Mouse (Mus musculus) thymus, postnatal 25 days (tissue): ENCODE results near the gene Prmt2.

ENCODE experiments used
- DNase-seq: peaks from one replicate; pipeline ENCODE4 v3.0.0; 2022

Prmt2 gene

GRCm38 (mm10) chr10:76217056-76217455 lies 20.6 kb downstream of the Prmt2 start:
- DNase-seq = no peak

DNA sequence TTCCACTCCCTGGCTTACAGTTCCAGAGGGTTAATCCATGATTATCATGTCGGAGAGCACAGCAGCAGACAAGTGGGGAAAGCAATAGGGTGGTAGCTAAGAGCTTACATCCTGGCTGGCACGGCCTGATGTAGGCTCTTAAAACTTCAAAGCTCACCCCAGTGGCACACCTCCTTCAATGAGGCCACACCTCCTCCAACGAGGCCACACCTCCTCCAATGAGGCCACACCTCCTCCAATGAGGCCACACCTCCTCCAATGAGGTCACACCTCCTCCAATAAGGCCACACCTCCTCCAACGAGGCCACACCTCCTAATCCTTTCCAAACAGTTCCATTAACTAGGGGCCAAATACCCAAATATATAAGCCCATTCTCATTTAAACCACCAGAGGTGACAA lies 23.5 kb downstream of the Prmt2 start:
- DNase-seq = no peak

GRCm38 (mm10) chr10:76212121-76212520 lies 25.5 kb downstream of the Prmt2 start:
- DNase-seq = no peak

- DNase-seq = no peak
Measured at GRCm38 (mm10) chr10:76210806-76211205, 26.9 kb downstream of the Prmt2 start.

- no peak for DNase-seq
Measured at GRCm38 (mm10) chr10:76209241-76209640, 28.4 kb downstream of the Prmt2 start.

DNA sequence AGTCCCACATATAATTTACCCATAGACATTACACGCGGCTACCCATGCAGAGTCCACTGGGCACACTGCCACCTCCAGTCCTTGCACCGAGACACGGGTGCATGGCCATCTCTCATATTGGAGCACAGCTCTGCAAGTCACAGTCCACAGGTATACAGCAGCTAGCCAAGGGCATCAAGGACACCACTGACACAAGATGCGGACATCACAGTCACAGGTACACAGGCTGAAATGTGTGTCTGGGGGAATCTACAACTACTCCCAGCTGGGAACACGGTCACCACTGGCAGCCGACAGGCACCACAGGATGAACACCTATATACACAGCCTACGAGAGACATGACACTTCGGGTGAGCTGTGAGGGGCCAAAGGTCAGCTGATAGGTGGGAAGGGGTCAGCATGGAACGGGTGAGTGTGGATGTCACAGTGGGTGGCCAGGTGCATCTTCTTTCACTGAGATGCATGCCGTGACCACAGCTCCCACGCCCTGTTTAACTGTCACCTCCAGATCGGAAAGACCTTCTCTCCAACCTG lies 30.3 kb downstream of the Prmt2 start:
- no peak for DNase-seq

DNA sequence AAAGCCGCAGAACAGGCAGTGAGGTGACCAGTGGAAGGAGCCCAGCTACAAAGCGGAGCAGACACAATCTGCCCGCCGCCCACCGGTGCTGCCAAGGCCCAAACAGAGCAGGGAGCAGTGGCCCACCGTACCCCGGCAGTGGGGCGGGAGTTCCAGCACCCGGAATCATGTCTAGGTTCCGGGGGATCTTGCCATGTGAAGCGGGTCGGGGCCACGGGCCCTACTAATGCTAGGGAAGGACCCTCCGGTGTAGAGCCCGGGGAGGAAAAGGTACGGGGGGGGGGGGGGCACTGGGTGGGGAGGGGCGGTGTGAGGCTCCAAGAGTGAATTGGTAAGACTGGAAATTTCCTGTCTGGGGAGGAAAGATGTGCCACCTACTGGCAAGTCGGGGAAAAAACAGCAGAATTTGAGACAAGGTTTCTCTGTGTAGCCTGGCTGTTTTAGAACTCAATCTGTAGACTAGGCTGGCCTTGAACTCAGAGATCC lies 33.8 kb downstream of the Prmt2 start:
- peak; percentile 16 for DNase-seq

- peak; percentile 56 for DNase-seq
Measured at GRCm38 (mm10) chr10:76201978-76202377, 35.7 kb downstream of the Prmt2 start.

GRCm38 (mm10) chr10:76201416-76201815 lies 36.2 kb downstream of the Prmt2 start:
- DNase-seq = no peak

- no peak for DNase-seq
Measured at GRCm38 (mm10) chr10:76188010-76188409, 49.7 kb downstream of the Prmt2 start.

- no peak for DNase-seq
Measured at GRCm38 (mm10) chr10:76185216-76185615, 52.4 kb downstream of the Prmt2 start.

DNA sequence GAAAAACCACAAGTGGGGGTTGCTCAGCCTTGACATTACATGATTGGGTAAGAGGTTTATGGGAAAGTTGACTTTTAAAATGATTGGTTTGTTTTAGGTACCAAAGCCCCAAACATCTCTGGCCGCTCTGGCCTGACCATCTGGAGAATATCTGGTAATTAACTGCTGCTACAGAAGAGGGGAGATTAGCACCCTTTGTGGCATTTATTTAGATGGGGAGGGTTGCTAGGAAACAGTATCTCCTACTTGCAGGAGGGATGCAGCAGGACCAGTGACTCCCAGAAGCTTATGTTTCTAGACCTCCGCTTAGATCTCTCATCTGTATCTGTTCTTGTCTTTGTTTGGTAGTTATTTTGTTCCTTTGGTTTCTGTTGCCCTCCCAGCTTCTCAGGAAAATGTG lies 62.8 kb downstream of the Prmt2 start:
- DNase-seq = no peak

DNA sequence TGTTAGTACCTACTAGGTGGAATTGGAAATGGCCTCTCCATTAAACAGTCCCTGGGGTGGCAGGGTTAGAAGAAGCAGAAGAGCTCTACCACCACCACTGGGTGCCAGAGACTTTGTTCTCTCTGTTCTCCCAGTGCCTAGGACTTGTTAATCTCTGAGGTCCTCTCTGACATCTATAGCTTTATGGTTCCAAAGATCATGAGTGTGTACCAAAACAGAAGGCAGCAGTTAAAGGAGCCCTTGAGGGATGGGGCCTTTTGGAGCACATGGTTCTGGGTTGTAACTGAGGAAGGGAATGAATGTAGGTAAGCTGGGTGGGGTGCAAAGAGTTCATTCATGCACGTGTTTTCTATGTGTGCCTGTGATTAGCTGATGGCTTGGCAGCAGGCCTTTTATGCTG lies 79.7 kb downstream of the Prmt2 start:
- DNase-seq = no peak

GRCm38 (mm10) chr10:76157528-76157927 lies 80.1 kb downstream of the Prmt2 start:
- no peak for DNase-seq
